Mouse (Mus musculus): ENCODE measurements around the gene Daglb. TPM values are rescaled to one million over a fixed set of nuclear protein-coding genes. Genes with fewer than 3 reads are reported as not detected.

The Daglb gene
- polyA plus RNA-seq, 1 experiment from 2014 or later: 9.6 TPM

DNA sequence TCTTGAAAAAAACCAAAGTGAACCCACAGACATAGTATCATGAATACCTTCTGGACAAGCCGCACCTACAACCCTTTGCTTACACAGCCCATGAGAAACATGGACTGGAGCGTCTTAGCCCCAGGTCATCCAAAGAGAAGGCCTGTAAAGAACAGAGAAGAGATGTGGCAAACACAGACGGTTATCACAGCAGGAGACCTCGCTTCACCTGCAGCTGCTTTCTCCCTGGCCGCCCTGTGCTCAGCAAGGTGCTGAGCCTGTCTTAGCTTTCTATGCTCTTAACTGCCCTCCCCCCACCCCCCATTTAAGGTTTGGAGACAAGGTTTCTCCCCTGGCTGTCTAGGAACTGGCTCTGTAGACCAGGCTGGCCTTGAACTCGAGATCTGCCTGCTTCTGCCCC lies 90.8 kb downstream of the Daglb start:
- peaks cover 17% of the 10 kb centered on the region for H3K36me3 ChIP-seq
- H3K4me2 ChIP-seq (replicated peaks): no peak overlapping the region
- no peaks in the 10 kb centered on the region for H3K27me3 ChIP-seq
- H3K9ac ChIP-seq: no peak overlapping the region
- H3K27ac ChIP-seq: no peak overlapping the region
- peaks cover 6% of the 10 kb centered on the region for H3K4me1 ChIP-seq
- H3K4me3 ChIP-seq: no peak overlapping the region
- no peak for ATAC-seq (ENCODE audit: low FRiP score, low read depth)
- no peaks in the 10 kb centered on the region for H3K9me3 ChIP-seq
- WGBS: 72% methylated on average over 6 of the region's 6 CpGs

Other genes starting within 250 kb of the Daglb start
- gene Spdye4a, start 237.7 kb upstream of the Daglb start, polyA plus RNA-seq (2015; fragmentation: Nextera tagmentation; extraction: Ambion mirVana): not detected in 2 replicates
- gene Zfp12, start 229.4 kb upstream of the Daglb start, polyA plus RNA-seq (2015; fragmentation: Nextera tagmentation; extraction: Ambion mirVana): 20.3 and 21.5 TPM in 2 replicates
- gene Zfp316, start 194.6 kb upstream of the Daglb start, polyA plus RNA-seq (2015; fragmentation: Nextera tagmentation; extraction: Ambion mirVana): 4.3 and 4.4 TPM in 2 replicates
- 0.28 and 0.33 TPM in 2 replicates for gene Zfp853, start 171.0 kb upstream of the Daglb start, polyA plus RNA-seq (2015; fragmentation: Nextera tagmentation; extraction: Ambion mirVana)
- gene E130309D02Rik, start 149.2 kb upstream of the Daglb start, polyA plus RNA-seq (2015; fragmentation: Nextera tagmentation; extraction: Ambion mirVana): 37.8 and 37.9 TPM in 2 replicates
- gene Zdhhc4, start 135.3 kb upstream of the Daglb start, polyA plus RNA-seq (2015; fragmentation: Nextera tagmentation; extraction: Ambion mirVana): 84.4 and 94.9 TPM in 2 replicates
- gene Grid2ip, start 107.2 kb upstream of the Daglb start, polyA plus RNA-seq (2015; fragmentation: Nextera tagmentation; extraction: Ambion mirVana): 0.68 and 0.78 TPM in 2 replicates
- 433 and 435 TPM in 2 replicates for gene Kdelr2, start 60.7 kb upstream of the Daglb start, polyA plus RNA-seq (2015; fragmentation: Nextera tagmentation; extraction: Ambion mirVana)
- gene Rac1, start 63.5 kb downstream of the Daglb start, polyA plus RNA-seq (2015; fragmentation: Nextera tagmentation; extraction: Ambion mirVana): 433 and 450 TPM in 2 replicates
- 60.7 and 61.3 TPM in 2 replicates for gene Cyth3, start 157.9 kb downstream of the Daglb start, polyA plus RNA-seq (2015; fragmentation: Nextera tagmentation; extraction: Ambion mirVana)

All from limb, embryonic 13.5 days (tissue).